Mouse (Mus musculus): ENCODE measurements around the gene Acsm5. TPM values are rescaled to one million over a fixed set of nuclear protein-coding genes. Genes with fewer than 3 reads are reported as not detected.
"Not testable (repeated sequence)": the region's sequence is repeated elsewhere in the genome, so short reads cannot be mapped to it uniquely, and the experiment has no call there.

Acsm5 gene
- total RNA-seq, 2 experiments from 2014 or later = 19.8 to 21.8 TPM

- no peak for DNase-seq
These were observed 26.3 kb downstream of the Acsm5 start for GRCm38 (mm10) chr7:119545572-119545971.

- no peak for DNase-seq
These were observed 31.4 kb downstream of the Acsm5 start for GRCm38 (mm10) chr7:119550471-119551222.

- DNase-seq = no peak
These were observed 34.8 kb downstream of the Acsm5 start, which contains the start of gene Acsm2 for GRCm38 (mm10) chr7:119554040-119554439. Acsm2 (plus strand) TSS chr7:119554340.

DNA sequence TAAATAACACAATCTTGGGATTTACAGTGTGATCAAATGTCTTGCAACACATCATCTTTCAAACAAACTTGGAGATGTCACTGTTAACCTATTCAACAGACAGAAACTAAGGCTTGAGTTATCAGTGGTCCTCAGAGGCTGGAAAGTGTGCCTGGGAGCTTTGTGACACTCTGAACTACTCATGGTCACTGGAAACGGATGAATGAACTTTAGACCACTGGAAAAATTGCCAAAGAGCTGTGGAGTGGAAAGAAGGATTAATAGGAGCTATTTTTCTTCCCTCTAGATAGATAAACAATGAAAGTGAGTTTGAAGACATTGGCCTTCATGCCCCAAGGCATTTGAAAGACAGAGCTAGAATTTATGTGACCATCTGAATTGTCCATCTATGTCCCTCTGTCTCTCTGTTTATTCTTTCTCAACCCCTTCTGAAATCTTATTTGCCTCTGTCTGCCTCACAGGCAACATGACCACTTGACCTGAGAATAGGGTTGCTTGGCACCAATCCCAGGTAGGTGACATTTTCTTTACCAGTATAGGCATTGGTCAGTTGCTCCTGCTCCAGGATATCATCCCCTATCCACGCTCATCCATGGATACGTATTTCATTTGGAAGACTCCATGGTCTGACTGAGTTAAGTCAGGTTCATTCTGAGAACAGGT, 40.7 kb downstream of the Acsm5 start:
- DNase-seq = no peak

DNA sequence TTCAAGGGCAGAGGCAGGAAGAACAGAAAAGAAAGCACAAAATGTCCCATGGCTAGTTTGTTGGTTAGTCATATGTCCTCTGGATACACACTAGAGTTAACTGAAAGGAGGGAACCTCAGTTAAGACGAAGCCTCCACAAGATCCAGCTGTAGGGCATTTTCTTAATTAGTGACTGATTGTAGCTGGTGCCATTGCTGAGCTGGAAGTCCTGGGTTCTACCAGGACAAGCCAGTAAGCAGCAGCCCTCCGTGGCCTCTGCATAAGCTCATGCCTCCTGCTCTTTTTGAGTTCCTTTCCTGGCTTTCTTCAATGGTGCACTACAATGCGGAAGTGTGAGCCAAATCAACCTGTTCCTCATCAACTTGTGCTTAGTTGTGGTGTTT, 41.2 kb downstream of the Acsm5 start:
- no peak for DNase-seq

GRCm38 (mm10) chr7:119561441-119561840, 42.2 kb downstream of the Acsm5 start:
- DNase-seq = no peak

GRCm38 (mm10) chr7:119562476-119562875, 43.2 kb downstream of the Acsm5 start:
- not testable (repeated sequence) for DNase-seq

- no peak for DNase-seq
These were observed 75.4 kb downstream of the Acsm5 start for GRCm38 (mm10) chr7:119594530-119595107.

Other genes starting within 250 kb of the Acsm5 start
- under 1 TPM in 1 of 2 experiments, not detected in 1; 0.15 TPM for gene Gp2, start 60.2 kb upstream of the Acsm5 start, total RNA-seq (2021)
- gene Umod, start 40.2 kb upstream of the Acsm5 start, total RNA-seq (2021) = not detected
- not detected for gene Pdilt, start 4.0 kb downstream of the Acsm5 start, total RNA-seq (2021)
- not detected for gene Acsm2, start 34.9 kb downstream of the Acsm5 start, total RNA-seq (2021)
- gene Acsm1, start 87.6 kb downstream of the Acsm5 start, total RNA-seq (2021) = under 1 TPM in 1 of 2 experiments, not detected in 1; 0.57 TPM
- gene Acsm4, start 170.6 kb downstream of the Acsm5 start, total RNA-seq (2021) = not detected
- gene Thumpd1, start 201.3 kb downstream of the Acsm5 start, total RNA-seq (2021) = 10 to 100 TPM; 16.0 to 17.2 TPM
- gene Acsm3, start 241.5 kb downstream of the Acsm5 start, total RNA-seq (2021) = 1 to 10 TPM in 1 of 2 experiments, not detected in 1; 5.7 TPM

All from heart, adult 18-20 months (tissue).